Mouse (Mus musculus): ENCODE measurements around the gene Lyzl4. TPM values are rescaled to one million over a fixed set of nuclear protein-coding genes. Genes with fewer than 3 reads are reported as not detected.

Gene Lyzl4
- polyA plus RNA-seq, 1 experiment, result 0.38 TPM

GRCm38 (mm10) chr9:121677069-121677468, 35.2 kb upstream of the Lyzl4 start:
- Histone ChIP-seq H3K4me3 (replicated peaks; ENCODE audit: insufficient read depth, low read depth, low read length) (no peak overlapping the region), H3K4me1 (ENCODE audit: control insufficient read depth, insufficient read depth, low read length) (no peaks in the 10 kb centered on the region), H3K27me3 (ENCODE audit: control insufficient read depth, insufficient read depth, low read length) (0 out of 2 replicates have a peak, but pooled peaks cover 1% of the 10 kb centered on the region), H3K27ac (ENCODE audit: insufficient read depth, low read length) (no peak overlapping the region)
- no peak for TF ChIP-seq POLR2A (IDR thresholded peaks at IDR 0.05; ENCODE audit: borderline replicate concordance, insufficient read depth, low read length)
- no peak for TF ChIP-seq CTCF (IDR thresholded peaks at IDR 0.05; ENCODE audit: borderline replicate concordance, insufficient read depth, low read depth, low read length)
- 83% methylated on average over 4 of the region's 4 CpGs for WGBS
- DNase-seq, result no peak

GRCm38 (mm10) chr9:121675556-121675955, 33.7 kb upstream of the Lyzl4 start:
- TF ChIP-seq POLR2A (IDR thresholded peaks at IDR 0.05; ENCODE audit: borderline replicate concordance, insufficient read depth, low read length), result no peak
- TF ChIP-seq CTCF (IDR thresholded peaks at IDR 0.05; ENCODE audit: borderline replicate concordance, insufficient read depth, low read depth, low read length), result no peak
- H3K27ac ChIP-seq (ENCODE audit: insufficient read depth, low read length), result no peak overlapping the region
- WGBS, result 89% methylated on average over 2 of the region's 2 CpGs

GRCm38 (mm10) chr9:121675011-121675410, 33.1 kb upstream of the Lyzl4 start:
- 80% methylated on average over 9 of the region's 9 CpGs for WGBS
- no peak for DNase-seq
- no peak overlapping the region for H3K27ac ChIP-seq (ENCODE audit: insufficient read depth, low read length)
- H3K4me1 ChIP-seq (ENCODE audit: control insufficient read depth, insufficient read depth, low read length), result peaks cover 3% of the 10 kb centered on the region
- no peak overlapping the region for H3K4me3 ChIP-seq (replicated peaks; ENCODE audit: insufficient read depth, low read depth, low read length)
- TF ChIP-seq CTCF (IDR thresholded peaks at IDR 0.05; ENCODE audit: borderline replicate concordance, insufficient read depth, low read depth, low read length) (no peak), POLR2A (IDR thresholded peaks at IDR 0.05; ENCODE audit: borderline replicate concordance, insufficient read depth, low read length) (no peak)
- 0 out of 2 replicates have a peak, but pooled peaks cover 1% of the 10 kb centered on the region for H3K27me3 ChIP-seq (ENCODE audit: control insufficient read depth, insufficient read depth, low read length)

More at GRCm38 (mm10) chr9:121675556-121675955, 33.7 kb upstream of the Lyzl4 start:
- DNase-seq, result no peak
- Histone ChIP-seq H3K4me1 (ENCODE audit: control insufficient read depth, insufficient read depth, low read length) (peaks cover 3% of the 10 kb centered on the region), H3K27me3 (ENCODE audit: control insufficient read depth, insufficient read depth, low read length) (0 out of 2 replicates have a peak, but pooled peaks cover 1% of the 10 kb centered on the region), H3K4me3 (replicated peaks; ENCODE audit: insufficient read depth, low read depth, low read length) (no peak overlapping the region)

GRCm38 (mm10) chr9:121673716-121674115, 31.8 kb upstream of the Lyzl4 start:
- DNase-seq, result no peak
- Histone ChIP-seq H3K27me3 (ENCODE audit: control insufficient read depth, insufficient read depth, low read length) (0 out of 2 replicates have a peak, but pooled peaks cover 1% of the 10 kb centered on the region), H3K4me3 (replicated peaks; ENCODE audit: insufficient read depth, low read depth, low read length) (no peak overlapping the region), H3K4me1 (ENCODE audit: control insufficient read depth, insufficient read depth, low read length) (peaks cover 3% of the 10 kb centered on the region), H3K27ac (ENCODE audit: insufficient read depth, low read length) (no peak overlapping the region)
- WGBS, result 83% methylated on average over 5 of the region's 5 CpGs
- no peak for TF ChIP-seq CTCF (IDR thresholded peaks at IDR 0.05; ENCODE audit: borderline replicate concordance, insufficient read depth, low read depth, low read length)
- no peak for TF ChIP-seq POLR2A (IDR thresholded peaks at IDR 0.05; ENCODE audit: borderline replicate concordance, insufficient read depth, low read length)

GRCm38 (mm10) chr9:121672311-121672710, 30.4 kb upstream of the Lyzl4 start:
- Histone ChIP-seq H3K4me1 (ENCODE audit: control insufficient read depth, insufficient read depth, low read length) (peaks cover 3% of the 10 kb centered on the region), H3K27ac (ENCODE audit: insufficient read depth, low read length) (no peak overlapping the region), H3K4me3 (replicated peaks; ENCODE audit: insufficient read depth, low read depth, low read length) (no peak overlapping the region), H3K27me3 (ENCODE audit: control insufficient read depth, insufficient read depth, low read length) (0 out of 2 replicates have a peak, but pooled peaks cover 1% of the 10 kb centered on the region)
- 52% methylated on average over 5 of the region's 5 CpGs for WGBS
- TF ChIP-seq POLR2A (IDR thresholded peaks at IDR 0.05; ENCODE audit: borderline replicate concordance, insufficient read depth, low read length), result no peak
- TF ChIP-seq CTCF (IDR thresholded peaks at IDR 0.05; ENCODE audit: borderline replicate concordance, insufficient read depth, low read depth, low read length), result no peak
- DNase-seq, result no peak

GRCm38 (mm10) chr9:121671300-121671699, 29.4 kb upstream of the Lyzl4 start:
- peak; percentile 63 to 65 for DNase-seq
- TF ChIP-seq CTCF (IDR thresholded peaks at IDR 0.05; ENCODE audit: borderline replicate concordance, insufficient read depth, low read depth, low read length) (peak; percentile 79), POLR2A (IDR thresholded peaks at IDR 0.05; ENCODE audit: borderline replicate concordance, insufficient read depth, low read length) (no peak)
- Histone ChIP-seq H3K27me3 (ENCODE audit: control insufficient read depth, insufficient read depth, low read length) (0 out of 2 replicates have a peak, but pooled peaks cover 1% of the 10 kb centered on the region), H3K27ac (ENCODE audit: insufficient read depth, low read length) (no peak overlapping the region), H3K4me3 (replicated peaks; ENCODE audit: insufficient read depth, low read depth, low read length) (no peak overlapping the region), H3K4me1 (ENCODE audit: control insufficient read depth, insufficient read depth, low read length) (peaks cover 5% of the 10 kb centered on the region)
- WGBS, result 28% methylated on average over 7 of the region's 7 CpGs

GRCm38 (mm10) chr9:121669348-121669791, 27.5 kb upstream of the Lyzl4 start:
- no peak overlapping the region for H3K27ac ChIP-seq (ENCODE audit: insufficient read depth, low read length)
- H3K4me1 ChIP-seq (ENCODE audit: control insufficient read depth, insufficient read depth, low read length), result peaks cover 5% of the 10 kb centered on the region
- no peaks in the 10 kb centered on the region for H3K27me3 ChIP-seq (ENCODE audit: control insufficient read depth, insufficient read depth, low read length)
- WGBS, result 22% methylated on average over 28 of the region's 28 CpGs
- no peak; the same call in 1 of the 2 replicates for TF ChIP-seq CTCF (IDR thresholded peaks at IDR 0.05; ENCODE audit: borderline replicate concordance, insufficient read depth, low read depth, low read length)
- no peak for TF ChIP-seq POLR2A (IDR thresholded peaks at IDR 0.05; ENCODE audit: borderline replicate concordance, insufficient read depth, low read length)
- H3K4me3 ChIP-seq (replicated peaks; ENCODE audit: insufficient read depth, low read depth, low read length), result no peak overlapping the region
- DNase-seq, result peak in 1 of 2 experiments; percentile 25

- no peak for DNase-seq
- Histone ChIP-seq H3K27me3 (ENCODE audit: control insufficient read depth, insufficient read depth, low read length) (no peaks in the 10 kb centered on the region), H3K27ac (ENCODE audit: insufficient read depth, low read length) (no peak overlapping the region), H3K4me1 (ENCODE audit: control insufficient read depth, insufficient read depth, low read length) (peaks cover 5% of the 10 kb centered on the region), H3K4me3 (replicated peaks; ENCODE audit: insufficient read depth, low read depth, low read length) (no peak overlapping the region)
- TF ChIP-seq CTCF (IDR thresholded peaks at IDR 0.05; ENCODE audit: borderline replicate concordance, insufficient read depth, low read depth, low read length), result no peak
- TF ChIP-seq POLR2A (IDR thresholded peaks at IDR 0.05; ENCODE audit: borderline replicate concordance, insufficient read depth, low read length), result no peak
- 60% methylated on average over 11 of the region's 11 CpGs for WGBS
Observed at GRCm38 (mm10) chr9:121667822-121668221, 25.9 kb upstream of the Lyzl4 start.

Data from cerebellum, adult 2 months (tissue).